Mouse (Mus musculus) heart, embryonic 10.5 days (tissue): ENCODE measurements around the gene Yipf4. TPM values are rescaled to one million over a fixed set of nuclear protein-coding genes. Genes with fewer than 3 reads are reported as not detected.

Experiments used
- DNase-seq: peaks from one replicate; pipeline ENCODE4 v3.0.0-alpha.2; 2017; ENCODE audit warnings: low spot score
- H3K27ac ChIP-seq: fragments of 300-500 bp; sonication (generic); 2 replicates; pipeline ENCODE4 v1.5.1; 2016; ENCODE audit warnings: mild to moderate bottlenecking
- H3K27me3 ChIP-seq: fragments of 300-500 bp; sonication (generic); 2 replicates; pipeline ENCODE4 v1.6.1; 2016; ENCODE audit warnings: mild to moderate bottlenecking; ENCODE audit not compliant: poor library complexity, insufficient read depth, severe bottlenecking
- H3K36me3 ChIP-seq: fragments of 300-500 bp; sonication (generic); 2 replicates; pipeline ENCODE4 v1.6.1; 2016; ENCODE audit warnings: mild to moderate bottlenecking, moderate library complexity
- H3K4me1 ChIP-seq: fragments of 300-500 bp; sonication (generic); 2 replicates; pipeline ENCODE4 v1.6.1; 2016; ENCODE audit warnings: mild to moderate bottlenecking
- H3K4me3 ChIP-seq: fragments of 300-500 bp; sonication (generic); 2 replicates; pipeline ENCODE4 v1.5.1; 2016; ENCODE audit warnings: mild to moderate bottlenecking, moderate library complexity
- H3K9me3 ChIP-seq: fragments of 300-500 bp; sonication (generic); 2 replicates; pipeline ENCODE4 v1.6.1; 2016; ENCODE audit warnings: mild to moderate bottlenecking, moderate library complexity
- WGBS: fragments of 180-500 bp; shearing (Covaris S2); methylation state at CpG from one replicate; pipeline ENCODE4 v1.1.7; 2016; 5-methylcytosine and 5-hydroxymethylcytosine counted together
- polyA plus RNA-seq: library from polyadenylated mRNA; unstranded; fragments of >200 nt; fragmentation: Nextera tagmentation; extraction: Ambion mirVana; gene quantifications from 2 replicates; pipeline ENCODE4 v1.2.1, GENCODE M21; 2016

Gene Yipf4
- polyA plus RNA-seq, 1 experiment from 2014 or later = 36.3 TPM

GRCm38 (mm10) chr17:74528648-74529532, 39.6 kb downstream of the Yipf4 start:
- WGBS = under 1% methylated on average over 72 of the region's 72 CpGs
- H3K27me3 ChIP-seq = no peaks in the 10 kb centered on the region
- no peaks in the 10 kb centered on the region for H3K36me3 ChIP-seq
- DNase-seq = no peak
- H3K4me1 ChIP-seq = peaks cover 21% of the 10 kb centered on the region
- peak overlapping the region; percentile 82 for H3K4me3 ChIP-seq
- H3K9me3 ChIP-seq = no peaks in the 10 kb centered on the region
- peak overlapping the region; percentile 95 for H3K27ac ChIP-seq

GRCm38 (mm10) chr17:74529533-74529824, 40.2 kb downstream of the Yipf4 start:
- DNase-seq = no peak
- Histone ChIP-seq H3K27ac (peak overlapping the region; percentile 95), H3K27me3 (no peaks in the 10 kb centered on the region), H3K4me3 (peak overlapping the region; percentile 82), H3K9me3 (no peaks in the 10 kb centered on the region), H3K4me1 (peaks cover 21% of the 10 kb centered on the region), H3K36me3 (no peaks in the 10 kb centered on the region)
- WGBS = 17% methylated on average over 3 of the region's 3 CpGs

- Histone ChIP-seq H3K9me3 (no peaks in the 10 kb centered on the region), H3K4me1 (peaks cover 9% of the 10 kb centered on the region; the same call in 1 of the 2 replicates), H3K27me3 (no peaks in the 10 kb centered on the region), H3K27ac (no peak overlapping the region), H3K4me3 (no peak overlapping the region), H3K36me3 (no peaks in the 10 kb centered on the region)
- 96% methylated on average over 4 of the region's 4 CpGs for WGBS
- no peak for DNase-seq
Measured at GRCm38 (mm10) chr17:74534971-74535370, 45.7 kb downstream of the Yipf4 start.

GRCm38 (mm10) chr17:74537526-74537925, 48.2 kb downstream of the Yipf4 start:
- DNase-seq = no peak
- 0 out of 2 replicates have a peak, but pooled peaks cover 7% of the 10 kb centered on the region for H3K4me1 ChIP-seq
- no peak overlapping the region for H3K27ac ChIP-seq
- H3K27me3 ChIP-seq = no peaks in the 10 kb centered on the region
- WGBS = 74% methylated on average over 1 of the region's 1 CpGs
- no peaks in the 10 kb centered on the region for H3K9me3 ChIP-seq
- H3K4me3 ChIP-seq = no peak overlapping the region
- 0 out of 2 replicates have a peak, but pooled peaks cover 3% of the 10 kb centered on the region for H3K36me3 ChIP-seq

GRCm38 (mm10) chr17:74543615-74544014, 54.3 kb downstream of the Yipf4 start:
- H3K27ac ChIP-seq = no peak overlapping the region
- H3K4me1 ChIP-seq = no peaks in the 10 kb centered on the region
- WGBS = 86% methylated on average over 2 of the region's 2 CpGs
- H3K27me3 ChIP-seq = no peaks in the 10 kb centered on the region
- no peak overlapping the region for H3K4me3 ChIP-seq
- no peak for DNase-seq
- peaks cover 40% of the 10 kb centered on the region for H3K36me3 ChIP-seq
- H3K9me3 ChIP-seq = no peaks in the 10 kb centered on the region

Other genes starting within 250 kb of the Yipf4 start
- 79.6 and 80.7 TPM in 2 replicates for gene Memo1, start 194.0 kb upstream of the Yipf4 start, polyA plus RNA-seq
- gene Dpy30, start 165.5 kb upstream of the Yipf4 start, polyA plus RNA-seq = 223 and 232 TPM in 2 replicates
- 11.8 and 12.3 TPM in 2 replicates for gene Spast, start 150.5 kb upstream of the Yipf4 start, polyA plus RNA-seq
- gene Slc30a6, start 93.9 kb upstream of the Yipf4 start, polyA plus RNA-seq = 32.1 and 35.0 TPM in 2 replicates
- gene Nlrc4, start 30.4 kb upstream of the Yipf4 start, polyA plus RNA-seq = 0.06 and 0.15 TPM in 2 replicates
- 73.4 and 74.0 TPM in 2 replicates for gene Birc6, start 38.8 kb downstream of the Yipf4 start, polyA plus RNA-seq
- 17.2 and 23.6 TPM in 2 replicates for gene Ttc27, start 228.2 kb downstream of the Yipf4 start, polyA plus RNA-seq